Mouse (Mus musculus) liver, adult 2 months (tissue): ENCODE data around the gene Cttn. TPM values are rescaled to one million over a fixed set of nuclear protein-coding genes. Genes with fewer than 3 reads are reported as not detected.

Experiments used
- DNase-seq: peaks from one replicate; pipeline ENCODE4 v3.0.0-alpha.2; 2011; ENCODE audit warnings: low read depth, low spot score; ENCODE audit errors: extremely low read depth
- H3K27ac ChIP-seq: fragments of 200-500 bp; replicated peaks from 2 replicates; pipeline ENCODE4 v1.5.1; 2012; ENCODE audit warnings: low read depth, mild to moderate bottlenecking, control low read depth, inconsistent platforms, low read length; ENCODE audit not compliant: insufficient read depth
- H3K27me3 ChIP-seq: fragments of 200-500 bp; 2 replicates; pipeline ENCODE4 v1.6.1; 2012; ENCODE audit warnings: mild to moderate bottlenecking, moderate library complexity, low read length, inconsistent platforms; ENCODE audit not compliant: control insufficient read depth, insufficient read depth
- H3K36me3 ChIP-seq: fragments of 200-500 bp; 2 replicates; pipeline ENCODE4 v1.6.1; 2012; ENCODE audit warnings: low read length, inconsistent platforms; ENCODE audit not compliant: control insufficient read depth, insufficient read depth
- H3K4me1 ChIP-seq: fragments of 200-500 bp; 2 replicates; pipeline ENCODE4 v1.6.1; 2011; ENCODE audit warnings: low read length; ENCODE audit not compliant: control insufficient read depth, insufficient read depth
- H3K4me3 ChIP-seq: fragments of 200-500 bp; 2 replicates; pipeline ENCODE4 v1.5.1; 2011; ENCODE audit warnings: low read depth, mild to moderate bottlenecking, control low read depth, low read length, moderate library complexity; ENCODE audit not compliant: insufficient read depth
- H3K79me2 ChIP-seq: fragments of 200-500 bp; 2 replicates; pipeline ENCODE4 v1.6.1; 2012; ENCODE audit warnings: inconsistent platforms, mild to moderate bottlenecking, low read length, moderate library complexity; ENCODE audit not compliant: control insufficient read depth, insufficient read depth
- H3K9ac ChIP-seq: fragments of 200-500 bp; 2 replicates; pipeline ENCODE4 v1.6.1; 2012; ENCODE audit warnings: low read depth, mild to moderate bottlenecking, control low read depth, inconsistent platforms, low read length
- CTCF ChIP-seq: fragments of 200-500 bp; IDR thresholded peaks from 2 replicates; pipeline ENCODE4 v1.5.1; 2011; ENCODE audit warnings: low read depth, low read length, control low read depth
- POLR2A ChIP-seq: fragments of 200-500 bp; IDR thresholded peaks from 2 replicates; pipeline ENCODE4 v1.6.1; 2011; ENCODE audit warnings: low read length, control low read depth; ENCODE audit not compliant: insufficient read depth; ENCODE audit errors: extremely low read depth
- WGBS: fragments of 180-500 bp; shearing (Covaris S2); methylation state at CpG from one replicate; pipeline ENCODE4 v1.1.7; 2018; 5-methylcytosine and 5-hydroxymethylcytosine counted together
- polyA plus RNA-seq: library from polyadenylated mRNA; depleted of rRNA; stranded (reverse); fragments of >200 nt; gene quantifications from 2 replicates; pipeline ENCODE4 v1.2.3, GENCODE M21; 2012; rRNA removed
- total RNA-seq: library from RNA; depleted of rRNA; stranded (reverse); fragments of >200 nt; gene quantifications from 2 replicates; pipeline ENCODE4 v1.2.3, GENCODE M21; 2014; rRNA removed

The Cttn gene
- total RNA-seq (26.6 and 27.1 TPM in 2 replicates), polyA plus RNA-seq (31.2 and 36.1 TPM in 2 replicates)

GRCm38 (mm10) chr7:144470545-144471059, at the start of gene Cttn:
Gene Cttn (minus strand): TSS chr7:144471009.
- TF ChIP-seq CTCF, result no peak
- TF ChIP-seq POLR2A, result peak; percentile 55; the same call in 1 of the 2 replicates

GRCm38 (mm10) chr7:144519852-144520251, 49.0 kb upstream of the Cttn start:
- no peak overlapping the region for H3K4me3 ChIP-seq
- peaks cover 31% of the 10 kb centered on the region for H3K36me3 ChIP-seq
- H3K9ac ChIP-seq, result no peak overlapping the region
- no peaks in the 10 kb centered on the region for H3K4me1 ChIP-seq
- WGBS, result 93% methylated on average over 5 of the region's 5 CpGs
- no peak for DNase-seq
- no peak overlapping the region for H3K27ac ChIP-seq
- no peaks in the 10 kb centered on the region for H3K27me3 ChIP-seq
- TF ChIP-seq POLR2A (no peak), CTCF (no peak)
- H3K79me2 ChIP-seq, result peaks cover 3% of the 10 kb centered on the region; the same call in 1 of the 2 replicates

More at GRCm38 (mm10) chr7:144470545-144471059, at the start of gene Cttn:
- Histone ChIP-seq H3K27me3 (no peaks in the 10 kb centered on the region), H3K36me3 (no peaks in the 10 kb centered on the region; the same call in 1 of the 2 replicates), H3K4me3 (peak within 1 kb of the TSS; percentile 97), H3K4me1 (peaks cover 9% of the 10 kb centered on the region), H3K79me2 (peaks cover 21% of the 10 kb centered on the region; the same call in 1 of the 2 replicates), H3K27ac (peak within 1 kb of the TSS; percentile 57), H3K9ac (peak within 1 kb of the TSS; percentile 96)
- peak; percentile 69 for DNase-seq
- under 1% methylated on average over 30 of the region's 30 CpGs for WGBS

GRCm38 (mm10) chr7:144516711-144517110, 45.9 kb upstream of the Cttn start:
- H3K36me3 ChIP-seq, result peaks cover 51% of the 10 kb centered on the region
- H3K4me3 ChIP-seq, result no peak overlapping the region
- no peaks in the 10 kb centered on the region; the same call in 1 of the 2 replicates for H3K79me2 ChIP-seq
- TF ChIP-seq CTCF, result no peak
- TF ChIP-seq POLR2A, result no peak
- H3K4me1 ChIP-seq, result no peaks in the 10 kb centered on the region
- H3K27me3 ChIP-seq, result no peaks in the 10 kb centered on the region
- no peak for DNase-seq
- WGBS, result 83% methylated on average over 5 of the region's 5 CpGs
- H3K9ac ChIP-seq, result no peak overlapping the region
- H3K27ac ChIP-seq, result no peak overlapping the region

GRCm38 (mm10) chr7:144509090-144509489, 38.3 kb upstream of the Cttn start:
- H3K9ac ChIP-seq, result no peak overlapping the region
- H3K36me3 ChIP-seq, result peaks cover 60% of the 10 kb centered on the region
- no peaks in the 10 kb centered on the region for H3K27me3 ChIP-seq
- TF ChIP-seq POLR2A (no peak), CTCF (no peak)
- 96% methylated on average over 4 of the region's 4 CpGs for WGBS
- no peak for DNase-seq
- no peaks in the 10 kb centered on the region for H3K4me1 ChIP-seq
- no peaks in the 10 kb centered on the region for H3K79me2 ChIP-seq
- no peak overlapping the region for H3K27ac ChIP-seq
- H3K4me3 ChIP-seq, result no peak overlapping the region

GRCm38 (mm10) chr7:144506807-144507206, 36.0 kb upstream of the Cttn start:
- 92% methylated on average over 1 of the region's 1 CpGs for WGBS
- Histone ChIP-seq H3K4me1 (no peaks in the 10 kb centered on the region), H3K27me3 (no peaks in the 10 kb centered on the region), H3K27ac (no peak overlapping the region), H3K79me2 (no peaks in the 10 kb centered on the region), H3K9ac (no peak overlapping the region), H3K36me3 (peaks cover 48% of the 10 kb centered on the region), H3K4me3 (no peak overlapping the region)
- no peak for TF ChIP-seq CTCF
- no peak for TF ChIP-seq POLR2A
- no peak for DNase-seq

- no peak for DNase-seq
- H3K79me2 ChIP-seq, result no peaks in the 10 kb centered on the region
- H3K9ac ChIP-seq, result no peak overlapping the region
- no peak overlapping the region for H3K27ac ChIP-seq
- H3K36me3 ChIP-seq, result peaks cover 34% of the 10 kb centered on the region
- 87% methylated on average over 4 of the region's 4 CpGs for WGBS
- no peak for TF ChIP-seq CTCF
- TF ChIP-seq POLR2A, result no peak
- no peaks in the 10 kb centered on the region for H3K4me1 ChIP-seq
- H3K4me3 ChIP-seq, result no peak overlapping the region
- no peaks in the 10 kb centered on the region for H3K27me3 ChIP-seq
Measured at GRCm38 (mm10) chr7:144503959-144504358, 33.1 kb upstream of the Cttn start.
